Mouse (Mus musculus) testis, postnatal 14 days (tissue): ENCODE results near the gene Csnk2a1.
"Not testable (repeated sequence)": the region's sequence is repeated elsewhere in the genome, so short reads cannot be mapped to it uniquely, and the experiment has no call there.

Experiments
- DNase-seq: peaks from one replicate; pipeline ENCODE4 v3.0.0; 2021; ENCODE audit warnings: low spot score

Gene Csnk2a1

DNA sequence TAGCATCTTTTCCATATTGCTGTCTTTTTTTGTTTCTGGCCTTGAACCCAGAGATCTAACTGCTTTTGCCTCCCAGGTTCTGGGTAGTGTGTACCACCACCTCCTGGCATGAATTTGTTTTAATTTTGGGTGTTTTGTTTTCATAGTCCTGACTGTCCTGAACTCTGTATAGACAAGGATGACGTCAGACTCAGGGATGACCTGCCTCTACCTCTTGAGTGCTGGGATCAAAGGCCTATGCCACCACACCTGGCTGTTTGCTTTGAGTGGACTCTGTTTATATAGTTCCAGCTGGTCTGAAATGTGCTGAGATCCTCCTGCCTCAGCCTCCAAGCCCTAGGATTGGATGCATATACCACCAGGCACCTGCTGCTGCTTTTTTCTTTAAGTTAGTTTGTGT, 11.3 kb downstream of the Csnk2a1 start:
- no peak for DNase-seq

- no peak for DNase-seq
Measured at GRCm38 (mm10) chr2:152240580-152240979, 13.9 kb downstream of the Csnk2a1 start.

GRCm38 (mm10) chr2:152247213-152247612, 20.6 kb downstream of the Csnk2a1 start:
- DNase-seq, result no peak

- DNase-seq, result no peak
Measured at GRCm38 (mm10) chr2:152250511-152250910, 23.9 kb downstream of the Csnk2a1 start.

DNA sequence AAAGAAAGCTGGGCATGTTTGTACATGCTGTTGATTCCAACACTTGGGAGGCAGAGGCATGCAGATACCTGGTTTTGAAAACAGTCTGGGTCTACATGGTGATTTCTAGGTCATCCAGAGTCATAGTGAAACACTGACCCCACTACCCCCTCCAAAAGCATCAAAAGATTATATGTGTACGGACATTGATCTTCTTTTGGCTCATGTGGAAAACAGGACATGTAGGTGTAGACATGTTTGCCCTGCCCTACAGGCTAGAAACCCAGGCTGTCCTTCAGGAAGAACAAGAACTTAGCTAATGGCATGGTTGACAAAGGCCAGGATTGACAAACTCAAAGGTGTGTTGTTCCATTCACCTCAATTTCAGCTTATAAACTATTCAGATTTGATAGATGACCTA, 33.1 kb downstream of the Csnk2a1 start:
- DNase-seq, result no peak

DNA sequence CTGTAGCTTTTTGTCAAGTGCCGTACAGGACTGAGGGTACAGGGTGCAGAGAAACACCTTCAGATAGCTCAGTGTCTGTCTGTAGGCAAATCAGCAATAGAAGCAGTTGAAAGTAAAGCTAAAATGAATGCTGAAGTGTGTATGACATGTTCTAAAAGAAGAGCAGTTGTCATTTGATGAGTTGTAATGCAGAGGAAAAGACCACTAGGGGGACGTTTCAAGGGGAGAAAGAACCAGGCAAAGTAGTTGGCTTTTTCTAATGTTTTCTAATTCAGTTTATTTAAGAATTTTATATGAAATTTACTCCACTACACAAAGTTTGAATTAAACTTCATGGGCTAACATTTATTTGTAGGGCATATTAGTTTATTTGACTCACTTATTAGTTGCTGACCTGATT, 47.0 kb downstream of the Csnk2a1 start:
- DNase-seq, result no peak

DNA sequence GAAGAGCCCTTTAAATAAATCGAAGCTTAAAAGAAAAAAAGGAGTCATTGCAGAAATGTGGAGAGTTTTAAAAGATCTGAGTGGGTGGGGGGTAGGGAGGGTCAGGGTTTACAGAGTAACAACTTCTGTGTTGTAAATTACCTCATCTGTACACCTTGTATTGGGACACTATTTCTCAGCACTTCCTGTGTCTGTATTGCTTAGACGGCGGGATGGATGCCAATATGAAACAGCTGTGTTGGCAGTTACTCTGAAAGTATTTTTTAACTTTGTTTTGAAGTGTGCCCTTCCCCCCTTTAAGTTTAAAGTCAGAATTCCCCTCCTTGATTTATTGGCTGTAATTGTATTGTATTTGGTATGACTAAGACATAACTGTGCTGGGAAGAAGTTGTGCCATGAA, 54.8 kb downstream of the Csnk2a1 start:
- no peak for DNase-seq

DNA sequence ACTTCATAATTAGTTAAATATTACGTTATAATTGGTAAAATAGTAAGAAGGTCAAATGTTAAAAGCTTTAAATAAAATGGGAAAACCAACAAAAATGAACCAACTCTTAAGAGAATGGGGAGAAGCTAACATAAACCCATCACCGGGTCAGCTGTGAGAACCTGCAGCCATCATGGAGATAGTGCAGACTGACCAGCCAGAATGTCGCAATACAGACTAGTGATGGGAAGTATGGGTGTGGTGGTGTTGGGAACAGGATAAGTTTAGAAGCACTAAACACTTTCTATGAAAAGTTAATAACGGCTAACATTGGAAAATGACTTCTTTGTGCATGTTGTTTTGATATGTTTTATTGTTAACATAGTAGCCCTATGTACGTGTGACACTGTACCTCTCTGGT, 60.9 kb downstream of the Csnk2a1 start:
- no peak for DNase-seq

- DNase-seq, result no peak
Measured at GRCm38 (mm10) chr2:152288046-152288445, 61.4 kb downstream of the Csnk2a1 start.

DNA sequence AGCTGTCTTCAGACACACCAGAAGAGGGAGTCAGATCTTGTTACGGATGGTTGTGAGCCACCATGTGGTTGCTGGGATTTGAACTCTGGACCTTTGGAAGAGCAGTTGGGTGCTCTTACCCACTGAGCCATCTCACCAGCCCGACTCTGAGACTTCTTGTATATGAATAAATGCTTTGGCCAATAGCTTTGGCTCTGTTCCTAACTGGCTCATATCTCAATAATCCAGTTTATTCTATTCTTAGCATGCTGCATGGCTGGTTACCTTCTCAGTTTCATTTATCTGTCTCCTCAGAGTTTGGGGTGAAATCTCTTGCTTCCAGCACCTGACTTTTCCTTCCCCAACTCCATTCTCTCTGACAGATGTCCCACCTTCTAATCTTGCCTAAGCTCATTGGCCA, 63.0 kb downstream of the Csnk2a1 start:
- DNase-seq, result not testable (repeated sequence)

- DNase-seq, result no peak
Measured at GRCm38 (mm10) chr2:152292475-152292874, 65.8 kb downstream of the Csnk2a1 start.

DNA sequence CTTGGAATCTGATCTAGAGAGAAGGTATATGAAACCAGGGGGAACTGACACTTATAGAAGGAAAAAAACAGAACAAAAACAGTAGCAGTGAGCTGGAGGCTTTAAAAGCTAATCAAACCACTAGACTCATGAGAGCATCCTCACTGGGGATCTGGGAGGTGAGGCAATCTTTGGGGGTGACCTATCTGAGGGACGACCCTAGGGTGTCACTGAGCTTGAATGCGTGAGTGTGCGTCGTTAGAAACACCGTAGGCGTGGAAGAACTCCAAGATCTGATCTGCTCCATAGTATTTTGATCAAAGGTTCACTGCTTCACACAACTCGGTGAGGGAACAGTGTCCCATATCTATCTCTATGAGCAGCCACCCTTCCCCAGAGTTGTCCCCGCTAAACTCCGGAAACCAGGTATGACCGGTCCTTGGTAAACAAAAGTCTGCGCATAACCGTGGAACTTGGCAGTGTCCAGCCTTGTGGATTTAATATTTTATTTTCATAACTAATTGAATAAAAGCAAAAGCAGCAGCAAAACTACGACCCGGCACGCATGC, 66.6 kb downstream of the Csnk2a1 start:
- DNase-seq, result no peak

- DNase-seq, result peak; percentile 94
Measured at GRCm38 (mm10) chr2:152293727-152294475, 67.3 kb downstream of the Csnk2a1 start, which contains the start of gene Tbc1d20. TSS of gene Tbc1d20 (plus strand) at chr2:152293828.

GRCm38 (mm10) chr2:152294541-152294940, 67.9 kb downstream of the Csnk2a1 start:
- no peak for DNase-seq

DNA sequence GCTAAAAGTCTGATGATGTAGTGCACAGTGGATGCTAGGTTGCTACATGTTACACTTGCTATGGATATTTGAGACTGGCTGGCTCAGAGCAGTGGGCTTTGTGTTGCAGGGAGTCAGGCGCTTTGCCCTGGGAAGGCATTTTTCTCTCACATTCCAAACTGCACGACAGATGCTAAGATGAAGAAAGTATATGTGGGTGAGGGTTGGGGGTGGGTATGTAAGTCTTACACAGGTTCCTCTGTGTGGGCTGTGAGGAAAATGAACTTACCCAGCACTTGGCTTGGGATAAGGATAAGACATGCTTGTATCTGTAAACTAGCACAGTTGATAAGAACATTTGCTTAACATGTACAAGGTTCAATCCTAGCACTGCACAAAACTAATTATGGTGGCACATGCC, 76.2 kb downstream of the Csnk2a1 start:
- DNase-seq, result no peak

- DNase-seq, result no peak
Measured at GRCm38 (mm10) chr2:152303781-152304180, 77.1 kb downstream of the Csnk2a1 start.

DNA sequence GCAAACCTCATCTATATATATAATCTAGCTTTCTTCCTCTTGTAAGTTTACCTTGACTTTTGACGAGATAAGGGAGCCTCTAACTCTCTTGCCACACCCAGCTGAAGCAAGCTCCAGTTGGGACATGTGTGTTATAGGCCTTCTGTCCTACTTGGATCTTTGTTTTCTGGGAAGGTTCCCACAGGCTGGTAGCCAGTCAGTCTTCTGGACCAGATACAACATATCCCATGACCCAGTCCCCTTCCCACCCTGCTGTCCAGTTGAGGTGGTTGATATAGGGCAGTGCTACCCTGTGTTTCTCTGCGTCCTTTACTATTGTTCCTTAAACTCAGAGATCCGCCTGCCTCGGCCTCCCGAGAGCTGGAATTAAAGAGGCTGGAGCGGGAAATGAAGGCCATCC, 78.8 kb downstream of the Csnk2a1 start:
- no peak for DNase-seq

- no peak for DNase-seq
Measured at GRCm38 (mm10) chr2:152307186-152307585, 80.5 kb downstream of the Csnk2a1 start.

DNA sequence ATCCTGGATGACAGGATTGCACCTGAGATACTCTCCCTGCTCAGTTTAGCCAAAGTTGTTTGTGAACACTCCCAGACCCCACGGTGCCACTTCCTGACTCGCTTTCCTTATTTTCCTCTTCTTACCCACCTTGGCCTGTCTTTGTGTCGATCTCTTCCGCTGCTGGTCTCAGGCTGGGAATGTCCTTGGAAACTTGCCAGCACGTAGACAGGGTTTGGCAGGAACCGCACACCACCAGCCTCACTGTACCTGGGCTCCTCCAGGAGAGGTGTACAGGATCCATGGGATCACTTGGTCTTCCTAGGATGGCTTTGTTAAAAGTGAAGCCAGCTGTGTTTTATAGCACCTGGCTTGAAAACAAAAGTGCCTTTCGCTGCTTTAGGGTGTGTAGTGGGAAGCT, 86.4 kb downstream of the Csnk2a1 start:
- no peak for DNase-seq

DNA sequence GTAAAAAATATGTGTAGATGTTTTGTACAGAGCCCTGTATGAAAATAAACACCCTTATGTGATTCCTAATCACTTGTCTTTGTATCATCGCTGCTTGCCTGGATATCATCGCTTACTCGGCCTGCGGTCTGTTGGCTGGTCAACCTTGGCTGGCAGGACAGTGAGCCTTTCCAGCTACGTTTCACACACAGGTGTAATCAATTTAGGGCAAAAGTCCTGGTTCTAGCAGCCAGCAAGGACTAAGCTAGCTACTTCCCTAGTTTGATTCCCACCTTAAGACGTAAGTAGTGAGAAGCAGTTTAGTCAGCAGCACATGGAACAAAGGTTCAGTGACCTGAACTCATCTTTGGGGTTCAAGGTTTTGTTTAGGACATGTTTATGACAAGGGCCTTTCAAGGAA, 87.3 kb downstream of the Csnk2a1 start:
- DNase-seq, result no peak

DNA sequence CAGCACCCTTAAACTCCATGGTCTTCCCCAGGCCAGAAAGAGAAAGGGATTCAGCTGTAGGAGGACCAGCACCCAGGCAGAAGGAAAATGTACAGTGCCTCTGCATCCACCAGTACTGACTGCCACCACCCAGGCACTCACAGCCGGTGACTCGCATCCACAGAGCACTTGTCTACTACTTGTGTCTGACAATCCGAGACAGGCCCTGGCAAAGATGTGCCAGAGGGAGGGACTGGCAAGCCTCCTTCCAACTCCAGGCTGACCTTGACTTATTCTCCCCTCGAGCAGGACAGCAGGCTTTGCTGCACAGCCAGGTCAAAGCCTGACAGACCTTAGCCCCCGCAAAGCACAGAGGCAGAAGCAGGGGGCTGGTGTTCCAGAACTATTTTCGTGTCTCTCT, 90.4 kb downstream of the Csnk2a1 start:
- peak; percentile 38 for DNase-seq

DNA sequence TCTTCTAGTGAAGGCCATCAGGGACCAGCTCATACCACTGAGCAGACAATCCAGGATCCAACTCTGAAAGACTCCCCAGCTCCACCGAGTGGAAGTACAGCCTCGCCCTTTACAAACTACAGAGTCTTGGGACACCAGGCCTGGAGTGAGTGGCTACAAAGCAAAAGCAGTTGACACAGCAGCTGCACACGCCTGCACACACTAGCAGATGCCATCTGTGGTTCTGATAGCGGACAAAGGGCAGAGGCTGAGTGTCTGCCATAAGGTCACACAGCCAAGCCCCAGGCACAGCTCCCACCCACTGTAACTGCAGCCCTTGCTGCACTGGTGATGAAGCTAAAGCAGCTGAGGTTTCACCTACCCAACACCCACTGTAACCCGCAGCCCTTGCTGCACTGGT, 94.9 kb downstream of the Csnk2a1 start:
- DNase-seq, result no peak

DNA sequence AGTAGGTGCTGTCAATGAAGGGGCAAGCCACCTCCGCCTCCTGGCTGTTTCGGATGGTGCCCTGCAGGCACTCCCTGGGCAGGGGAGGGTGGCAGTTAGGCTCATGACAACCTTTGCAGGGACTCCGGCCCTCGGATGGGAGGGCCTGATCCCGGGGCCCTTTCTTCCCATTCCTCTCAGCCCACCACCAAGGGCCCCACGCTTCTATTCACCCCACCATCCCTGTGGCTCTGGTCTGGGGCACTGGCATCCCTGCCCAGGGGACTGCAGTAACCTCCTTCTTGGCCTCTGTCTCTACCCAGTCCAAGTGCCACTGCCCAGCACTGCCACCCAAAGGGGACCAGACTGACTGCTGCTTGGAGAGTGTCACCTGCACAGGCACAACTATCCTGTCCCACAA, 95.6 kb downstream of the Csnk2a1 start:
- DNase-seq, result no peak

- DNase-seq, result no peak
Measured at GRCm38 (mm10) chr2:152323971-152324370, 97.3 kb downstream of the Csnk2a1 start.
